Mouse (Mus musculus) mouse embryonic stem cell (cell line): ENCODE data around the gene Zfp277.

ENCODE experiments used
- in situ Hi-C, 2 experiments: fragments of 300-500 bp; cut with MboI; formaldehyde crosslinking; loops; 1 replicate in 1 of 2; 3 replicates in 1 of 2; pipeline ENCODE4 v1.14.3; 2019 to 2020; ENCODE audit warnings: low sequenced_read_pairs in 2 of 2, low pct_unique_long_range_greater_than_20kb in 1 of 2, mixed read lengths in 1 of 2; ENCODE audit not compliant: unreplicated experiment in 1 of 2

Gene Zfp277

GRCm38 (mm10) chr12:40381824-40382223, 63.9 kb downstream of the Zfp277 start:
- in situ Hi-C loops: no loop called here

DNA sequence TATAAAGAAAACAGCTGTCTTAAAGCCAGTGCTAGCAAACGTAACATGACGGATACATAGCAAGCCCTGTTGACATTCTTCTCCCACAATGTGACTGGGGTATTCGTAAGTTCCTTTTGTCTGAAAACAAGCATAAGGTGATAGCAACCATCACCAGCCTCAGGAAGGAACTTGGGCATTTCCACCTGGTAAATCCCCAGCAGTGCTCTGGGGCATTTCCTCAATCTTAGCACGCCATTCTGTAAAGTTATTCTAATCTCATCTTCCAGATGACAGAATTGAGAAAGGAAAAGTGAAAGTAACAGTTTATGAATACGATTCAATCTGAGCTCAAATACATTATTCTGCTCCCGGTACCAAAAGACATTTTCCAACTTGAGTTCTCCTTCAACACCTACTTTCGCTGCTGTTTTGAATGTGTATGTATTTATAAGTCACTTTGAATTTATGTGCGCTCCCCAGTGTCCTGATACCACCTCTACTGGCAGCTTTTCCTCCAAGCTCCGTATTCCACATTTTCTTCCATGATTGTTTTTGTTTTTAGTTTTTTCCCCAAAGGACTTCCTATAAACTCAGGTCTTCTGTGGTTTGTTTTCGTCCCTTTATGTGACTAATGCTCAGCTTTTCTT, 64.4 kb downstream of the Zfp277 start:
- in situ Hi-C loops: no loop called here

DNA sequence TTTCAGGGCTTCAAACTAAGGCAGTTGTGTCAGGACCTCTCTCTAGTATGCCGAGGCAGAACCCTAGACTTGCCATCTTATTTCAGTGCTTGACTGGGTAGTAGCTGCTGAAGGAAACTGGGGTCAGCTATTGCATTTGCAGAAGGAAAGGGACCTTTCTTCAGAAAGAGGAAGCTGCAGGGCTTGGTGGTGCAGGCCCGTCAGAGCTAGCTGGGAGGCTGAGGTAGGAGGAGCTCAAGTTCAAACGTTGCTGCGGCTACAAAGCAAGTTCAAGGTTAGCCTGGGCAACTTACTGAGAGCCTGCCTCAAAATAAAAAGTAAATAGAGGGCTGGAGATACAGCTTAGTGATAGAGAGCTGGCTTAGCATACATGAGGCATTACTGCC, 66.2 kb downstream of the Zfp277 start:
- in situ Hi-C loops: no loop called here

DNA sequence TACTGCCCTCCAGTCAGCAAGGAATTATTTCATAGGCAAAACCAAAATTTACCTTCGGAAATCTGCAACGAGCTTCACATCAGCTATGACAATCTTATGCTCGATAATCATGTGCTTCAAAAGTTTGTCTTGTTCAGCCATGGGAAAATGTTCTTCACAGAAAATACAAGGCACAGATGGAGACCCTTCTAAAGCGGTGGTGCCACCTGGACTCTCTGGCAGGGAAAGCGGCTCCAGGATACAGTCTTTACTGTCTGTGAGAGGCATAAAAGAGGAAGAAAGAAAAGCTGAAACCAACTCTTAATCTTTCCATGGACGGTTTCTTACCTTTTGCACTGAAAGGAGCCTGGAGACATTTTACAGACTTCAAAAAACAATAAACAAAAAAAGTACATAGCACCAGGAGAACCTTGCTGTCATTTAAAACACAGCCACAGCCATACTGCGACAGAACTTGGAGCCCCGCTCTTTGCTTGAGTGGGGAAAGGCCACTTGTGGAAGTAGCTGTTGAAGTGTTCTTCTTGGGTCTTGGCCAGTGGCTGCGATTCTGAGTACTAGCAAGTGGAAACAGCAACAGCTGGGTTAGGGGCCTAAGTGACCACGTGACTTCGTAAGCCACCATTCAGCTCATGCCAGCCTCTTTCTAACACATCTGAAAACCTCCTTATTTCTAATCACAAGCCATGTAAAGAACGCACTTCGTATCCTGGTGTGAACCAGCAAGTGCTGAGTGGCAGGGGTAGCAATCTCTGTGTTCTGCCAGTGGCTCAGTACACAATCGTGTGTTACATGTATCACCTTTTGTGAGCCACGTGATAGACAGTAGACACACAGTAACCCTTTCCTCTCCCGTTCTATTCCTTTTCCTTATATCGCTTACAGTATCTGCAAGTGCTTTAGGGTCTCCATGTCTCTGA, 66.8 kb downstream of the Zfp277 start:
- in situ Hi-C loops: no loop called here

- in situ Hi-C loops: no loop called here
These were observed 93.8 kb downstream of the Zfp277 start for GRCm38 (mm10) chr12:40351879-40352278.

GRCm38 (mm10) chr12:40348251-40348650, 97.5 kb downstream of the Zfp277 start:
- in situ Hi-C loops: no loop called here

GRCm38 (mm10) chr12:40347060-40347698, 98.5 kb downstream of the Zfp277 start:
- in situ Hi-C loops: no loop called here

DNA sequence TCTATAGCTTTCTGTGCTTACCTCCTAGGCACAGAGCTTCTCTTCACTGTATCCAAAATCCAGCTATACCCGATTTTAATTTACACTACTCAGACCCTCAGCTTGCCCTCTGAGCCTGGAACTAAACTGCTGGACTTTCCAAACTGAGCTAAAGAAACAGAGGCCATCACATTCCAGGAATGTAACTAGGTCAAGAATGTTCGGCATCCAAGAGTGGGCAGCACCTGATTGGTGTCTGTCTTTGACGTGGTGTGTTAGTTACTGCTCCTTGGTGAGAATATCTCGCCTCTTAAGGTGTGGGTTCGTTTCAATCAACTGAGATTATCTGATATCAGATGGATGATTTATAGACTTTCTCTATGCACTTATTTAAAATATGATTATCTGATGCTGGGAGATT, 104.3 kb downstream of the Zfp277 start:
- in situ Hi-C loops: no loop called here

DNA sequence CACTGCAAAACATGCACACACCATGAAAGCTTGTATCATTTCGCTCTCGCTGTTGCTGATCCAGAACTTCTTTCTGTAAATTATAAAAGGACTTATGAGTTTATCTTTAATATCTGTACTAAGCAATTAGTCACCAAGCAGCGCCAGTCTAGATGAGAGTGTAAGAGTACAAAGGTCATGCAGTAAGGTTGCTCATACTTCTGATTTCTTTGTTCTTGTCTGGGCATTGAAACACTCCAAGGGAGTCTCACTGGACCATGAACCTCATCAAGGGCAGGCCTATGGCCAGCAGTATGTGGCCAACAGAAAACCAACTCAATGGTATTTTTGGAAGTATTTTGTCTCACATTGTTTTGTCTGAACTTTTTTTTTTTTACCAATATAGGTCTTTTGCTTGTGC, 110.4 kb downstream of the Zfp277 start:
- in situ Hi-C loops: no loop called here

GRCm38 (mm10) chr12:40331467-40331866, 114.2 kb downstream of the Zfp277 start:
- in situ Hi-C loops: no loop called here

DNA sequence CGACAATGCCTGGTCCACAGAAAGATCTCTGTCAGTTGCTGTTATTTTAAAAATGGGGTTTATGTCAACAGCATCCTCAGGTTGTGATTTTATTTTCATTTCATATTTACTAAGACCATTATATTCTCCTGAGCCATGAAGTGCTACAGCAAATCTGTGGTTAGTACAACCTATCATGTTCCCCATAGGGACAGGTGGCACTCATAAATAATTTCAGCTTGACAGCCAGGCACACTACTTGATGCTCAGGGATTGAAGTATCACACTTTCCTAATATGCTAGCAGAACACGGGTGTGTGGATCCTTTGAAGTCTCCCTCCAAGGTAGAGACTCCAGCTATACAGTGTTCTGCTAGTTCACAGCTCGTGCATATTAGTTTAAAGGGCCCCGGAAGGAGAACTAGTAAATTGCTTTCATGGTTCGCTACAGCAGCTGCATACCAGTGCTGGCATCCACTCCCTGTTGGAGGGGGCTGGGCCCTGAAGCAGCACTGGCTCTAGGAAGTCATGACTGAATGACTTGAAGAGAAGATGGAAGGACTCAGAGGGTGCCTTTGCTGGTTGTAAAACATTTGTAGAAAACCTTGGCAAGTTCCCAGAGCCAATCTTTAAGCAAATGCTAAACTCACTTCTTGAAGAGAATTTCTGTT, 118.6 kb downstream of the Zfp277 start:
- in situ Hi-C loops: no loop called here

DNA sequence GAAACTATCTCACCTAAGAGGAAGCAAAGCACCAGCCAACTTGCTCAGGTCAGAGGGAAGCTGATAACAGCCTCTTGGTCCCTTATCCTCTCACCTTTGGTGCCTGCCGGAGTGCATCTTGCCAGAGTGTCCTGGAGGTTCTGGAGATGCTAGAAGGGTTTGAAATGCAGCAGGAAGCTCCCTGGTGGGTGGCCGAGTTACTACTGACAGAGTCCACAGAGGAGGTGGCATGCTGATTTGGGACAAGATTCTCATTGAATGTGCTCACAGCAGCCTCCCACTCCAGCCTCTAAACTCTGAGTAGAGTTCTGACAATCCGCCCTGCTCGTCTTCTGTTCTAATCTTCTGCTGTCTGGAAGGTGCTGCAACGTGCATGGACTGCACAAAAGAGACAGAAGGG, 120.1 kb downstream of the Zfp277 start:
- in situ Hi-C loops: no loop called here

DNA sequence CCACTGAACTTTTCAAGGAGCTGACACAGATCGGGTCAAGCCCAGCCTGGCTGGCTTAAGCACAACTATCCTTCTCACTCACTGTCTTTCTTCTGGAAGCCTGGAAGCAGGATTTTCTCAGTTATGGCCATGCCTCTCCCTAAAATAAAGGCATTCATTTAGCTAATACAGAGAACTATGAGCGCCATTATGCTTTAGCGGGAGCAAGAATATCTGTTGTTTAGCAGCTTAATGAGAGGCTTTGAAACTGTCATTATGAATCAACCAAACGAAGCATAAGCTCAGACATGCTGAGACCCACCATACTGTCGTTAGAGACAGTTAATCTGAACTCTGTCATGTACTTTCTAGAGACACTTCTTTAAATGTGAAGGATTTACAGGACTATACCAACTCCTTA, 120.9 kb downstream of the Zfp277 start:
- in situ Hi-C loops: no loop called here

GRCm38 (mm10) chr12:40315146-40315545, 130.6 kb downstream of the Zfp277 start:
- in situ Hi-C loops: no loop called here

DNA sequence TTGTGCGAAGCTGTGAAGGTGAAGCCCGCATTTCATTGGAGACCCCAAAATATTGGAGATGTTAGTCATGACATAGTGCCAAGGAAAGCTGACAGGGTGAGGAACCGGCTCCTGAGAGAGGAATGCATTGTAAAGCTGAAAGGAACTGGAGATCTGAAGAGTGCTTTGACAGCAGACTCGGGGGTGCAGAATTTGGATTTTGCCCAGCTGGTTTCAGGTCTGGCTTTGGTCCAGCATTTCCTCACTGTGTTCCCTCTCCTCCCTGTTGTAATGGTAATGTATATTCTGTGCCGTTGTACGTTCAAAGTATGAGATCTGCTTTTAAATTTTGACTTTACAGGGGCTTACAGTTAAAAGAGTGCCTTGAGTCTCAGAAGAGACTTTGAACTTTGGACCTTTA, 141.7 kb downstream of the Zfp277 start:
- in situ Hi-C loops: no loop called here

DNA sequence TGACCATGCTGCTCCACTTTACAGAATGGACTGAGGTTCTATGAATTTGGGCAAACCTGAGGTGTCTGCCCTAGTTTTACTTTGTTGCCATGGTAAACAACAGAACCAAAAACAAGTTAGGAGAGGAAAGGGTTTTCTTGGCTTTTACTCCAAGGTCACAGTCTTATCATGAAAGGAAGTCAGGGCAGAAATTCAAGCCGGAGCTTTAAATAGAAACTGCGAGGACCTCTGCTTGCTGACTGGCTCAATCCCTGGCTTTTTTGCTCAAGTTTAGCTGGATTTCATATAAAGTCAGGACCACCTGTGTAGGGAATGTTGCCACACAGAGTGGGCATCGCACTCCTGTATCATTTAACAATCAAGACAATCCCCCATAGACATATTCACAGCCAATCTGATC, 147.1 kb downstream of the Zfp277 start:
- in situ Hi-C loops: no loop called here

DNA sequence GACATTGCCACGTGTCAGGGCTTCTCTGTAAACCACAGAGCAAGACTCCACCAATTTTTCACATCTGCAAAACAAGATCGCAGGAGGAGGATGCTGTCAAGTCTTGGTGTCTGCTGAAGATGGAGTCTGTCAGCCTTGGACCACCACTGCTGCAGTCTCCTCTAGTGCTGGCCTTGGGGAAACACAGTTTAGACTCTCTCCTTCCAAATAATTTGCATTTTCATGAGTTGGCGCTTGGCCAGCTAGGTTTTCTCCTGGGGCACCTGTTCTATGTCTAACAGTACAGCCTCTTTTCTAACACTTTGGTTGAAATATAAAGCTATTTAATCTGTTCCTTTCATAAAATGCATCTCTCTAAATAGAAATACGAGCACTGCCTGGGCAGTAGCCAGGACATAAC, 159.2 kb downstream of the Zfp277 start:
- in situ Hi-C loops: no loop called here

GRCm38 (mm10) chr12:40280596-40281325, 164.9 kb downstream of the Zfp277 start:
- in situ Hi-C loops: no loop called here
